Mouse (Mus musculus) thymus, postnatal 36 days (tissue): Measurements from ENCODE around the gene Chp2.

Experiments
- DNase-seq, 2 experiments: peaks; one replicate each; pipeline ENCODE4 v3.0.0; 2022; ENCODE audit warnings: mixed read lengths in 2 of 2

Chp2 gene

GRCm38 (mm10) chr7:122244166-122244565 lies 24.9 kb downstream of the Chp2 start:
- no peak for DNase-seq

- no peak for DNase-seq
Measured at GRCm38 (mm10) chr7:122244584-122244983, 25.3 kb downstream of the Chp2 start.

DNA sequence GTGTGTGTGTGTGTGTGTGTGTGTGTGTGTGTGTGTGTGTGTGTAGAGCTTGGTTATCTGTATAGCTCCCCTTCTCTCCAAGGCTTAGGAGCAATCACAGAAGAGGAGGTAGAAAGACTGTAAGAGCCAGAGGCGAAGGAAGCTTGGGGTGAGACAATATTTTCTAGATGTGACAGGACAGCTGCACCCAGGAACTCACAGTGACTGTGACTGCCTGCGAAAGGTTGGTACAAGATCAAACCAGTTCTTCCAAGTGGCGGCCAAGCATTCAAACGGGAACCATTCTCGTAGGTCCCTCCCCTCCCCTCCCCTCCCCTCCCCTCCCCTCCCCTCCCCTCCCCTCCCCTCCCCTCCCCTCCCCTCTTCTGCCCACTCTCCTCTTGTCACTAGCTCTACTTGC lies 26.7 kb downstream of the Chp2 start:
- no peak for DNase-seq

DNA sequence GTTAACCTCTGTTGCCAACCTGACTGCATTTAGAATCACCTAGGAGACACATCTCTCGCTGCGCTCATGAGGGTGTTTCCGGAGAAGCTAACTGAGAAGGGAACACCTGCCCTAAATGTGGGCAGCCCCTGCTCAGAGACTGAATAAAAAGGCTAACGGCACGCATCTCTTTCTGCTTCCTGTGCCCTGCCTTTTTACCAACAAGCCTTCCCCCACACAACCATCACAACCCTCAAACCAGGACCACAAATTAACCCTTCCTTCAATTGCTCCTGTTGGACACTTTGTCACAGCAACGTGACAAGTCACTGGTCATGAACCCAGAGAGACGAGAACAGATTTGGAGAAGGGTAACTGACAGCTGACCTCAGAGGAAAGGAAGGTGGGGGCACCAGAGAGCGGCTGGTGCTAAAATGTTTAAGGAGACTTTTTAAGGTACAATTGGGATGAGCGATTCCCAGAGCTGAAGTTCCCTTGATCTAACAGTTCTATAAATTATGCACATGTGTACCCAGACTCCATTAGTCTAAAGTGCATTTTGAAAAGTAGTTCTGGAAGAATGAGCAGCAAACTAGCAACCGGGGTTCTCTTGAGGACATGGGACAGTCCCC lies 28.1 kb downstream of the Chp2 start:
- peak; percentile 40 to 60 for DNase-seq

DNA sequence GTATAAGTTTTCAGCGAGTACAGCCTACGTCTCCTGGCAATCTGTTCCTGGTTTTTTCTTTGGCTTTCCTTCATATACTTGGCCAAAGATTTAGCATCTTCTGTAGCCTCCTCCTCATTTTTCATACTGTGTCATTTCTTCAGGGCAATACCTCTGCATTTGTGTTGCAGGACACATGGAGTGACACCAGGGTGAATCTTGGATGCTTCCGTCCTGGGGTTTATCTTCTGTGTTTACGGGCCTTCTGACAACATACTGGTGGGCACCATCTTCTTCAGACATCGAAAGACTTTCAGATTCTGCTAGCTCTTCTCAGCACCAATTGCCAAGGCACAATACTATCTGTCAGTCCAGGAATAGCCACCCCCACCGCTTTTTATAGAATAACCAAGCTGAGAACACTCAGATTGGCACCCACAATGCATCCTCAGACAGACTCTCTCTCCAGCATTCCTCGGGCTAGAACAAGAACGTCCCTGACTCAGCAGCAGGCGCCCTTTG lies 30.1 kb downstream of the Chp2 start:
- no peak for DNase-seq

DNA sequence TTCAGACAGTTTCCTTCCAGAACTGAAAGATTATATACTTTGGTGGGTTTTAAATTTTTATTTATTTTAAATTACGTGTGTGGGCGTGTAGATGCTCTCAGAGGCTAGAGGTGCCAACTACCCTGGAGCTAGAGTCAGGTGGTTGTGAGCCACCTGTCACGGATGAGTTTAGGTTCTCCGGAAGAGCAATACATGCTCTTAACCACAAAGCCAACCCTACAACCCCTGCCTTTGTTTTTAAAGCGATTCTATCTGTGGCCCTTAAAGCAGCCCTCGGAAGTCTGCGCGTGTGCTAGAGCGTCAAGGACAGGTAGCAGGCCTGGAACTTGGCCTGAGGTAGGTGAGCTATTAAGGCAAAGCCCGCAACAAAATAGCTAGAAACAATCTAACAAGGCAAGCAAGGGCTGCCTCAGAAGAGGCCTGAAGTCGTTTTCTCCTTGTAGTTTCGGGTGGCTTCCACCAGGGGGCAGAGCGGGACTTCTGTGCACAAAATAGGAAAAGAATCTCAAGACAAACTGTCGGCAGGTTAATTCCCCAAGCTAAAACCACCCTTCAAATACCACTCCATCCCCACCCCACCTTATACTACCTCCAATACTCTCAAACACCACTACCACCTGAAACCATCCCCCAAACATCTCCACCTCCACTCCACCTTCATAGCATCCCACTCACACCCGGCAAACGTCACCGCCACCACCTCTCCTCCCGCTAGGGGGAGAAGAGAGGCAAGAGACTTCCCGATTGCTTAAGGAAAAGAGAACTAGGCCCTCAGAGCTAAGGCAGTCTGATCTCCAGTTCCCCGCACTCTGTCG lies 32.1 kb downstream of the Chp2 start:
- peak; percentile 86 to 87 for DNase-seq

- no peak for DNase-seq
Measured at GRCm38 (mm10) chr7:122256722-122257121, 37.4 kb downstream of the Chp2 start.

- DNase-seq = no peak
Measured at GRCm38 (mm10) chr7:122258521-122258920, 39.2 kb downstream of the Chp2 start.

DNA sequence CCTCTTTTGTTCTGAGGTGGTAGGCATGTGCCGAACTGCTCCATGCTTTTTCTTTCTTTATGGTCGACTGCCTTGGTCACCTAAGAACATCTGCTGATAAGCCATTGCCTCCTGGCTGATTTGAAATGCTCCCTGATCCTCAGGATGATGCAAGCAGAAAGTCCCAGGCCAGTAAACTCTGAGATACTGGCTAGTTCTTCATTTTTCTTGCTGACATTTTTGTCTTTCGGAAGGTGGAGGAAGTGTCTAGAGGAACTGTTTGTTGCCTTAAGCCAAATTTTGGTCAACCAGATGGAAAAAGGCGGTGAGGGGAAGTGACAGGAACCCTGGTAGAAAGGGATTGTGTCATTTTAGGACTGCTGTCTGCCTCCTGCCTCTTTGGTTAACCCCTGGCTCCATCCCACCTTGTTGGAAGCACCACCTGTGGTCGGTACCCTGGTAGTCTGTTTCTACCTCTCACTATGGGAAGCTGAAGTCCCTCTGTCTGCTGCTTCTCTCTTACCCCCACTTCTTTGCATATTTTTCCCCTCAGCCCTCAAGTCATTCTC lies 40.8 kb downstream of the Chp2 start:
- no peak for DNase-seq

- DNase-seq = no peak
Measured at GRCm38 (mm10) chr7:122268983-122269486, 49.7 kb downstream of the Chp2 start.

GRCm38 (mm10) chr7:122272334-122272733 lies 53.0 kb downstream of the Chp2 start:
- DNase-seq = no peak
